Mouse (Mus musculus): Measurements from ENCODE around the gene Usp28. TPM values are rescaled to one million over a fixed set of nuclear protein-coding genes. Genes with fewer than 3 reads are reported as not detected.

Usp28 gene
- polyA plus RNA-seq, 1 experiment, result 6.2 TPM

DNA sequence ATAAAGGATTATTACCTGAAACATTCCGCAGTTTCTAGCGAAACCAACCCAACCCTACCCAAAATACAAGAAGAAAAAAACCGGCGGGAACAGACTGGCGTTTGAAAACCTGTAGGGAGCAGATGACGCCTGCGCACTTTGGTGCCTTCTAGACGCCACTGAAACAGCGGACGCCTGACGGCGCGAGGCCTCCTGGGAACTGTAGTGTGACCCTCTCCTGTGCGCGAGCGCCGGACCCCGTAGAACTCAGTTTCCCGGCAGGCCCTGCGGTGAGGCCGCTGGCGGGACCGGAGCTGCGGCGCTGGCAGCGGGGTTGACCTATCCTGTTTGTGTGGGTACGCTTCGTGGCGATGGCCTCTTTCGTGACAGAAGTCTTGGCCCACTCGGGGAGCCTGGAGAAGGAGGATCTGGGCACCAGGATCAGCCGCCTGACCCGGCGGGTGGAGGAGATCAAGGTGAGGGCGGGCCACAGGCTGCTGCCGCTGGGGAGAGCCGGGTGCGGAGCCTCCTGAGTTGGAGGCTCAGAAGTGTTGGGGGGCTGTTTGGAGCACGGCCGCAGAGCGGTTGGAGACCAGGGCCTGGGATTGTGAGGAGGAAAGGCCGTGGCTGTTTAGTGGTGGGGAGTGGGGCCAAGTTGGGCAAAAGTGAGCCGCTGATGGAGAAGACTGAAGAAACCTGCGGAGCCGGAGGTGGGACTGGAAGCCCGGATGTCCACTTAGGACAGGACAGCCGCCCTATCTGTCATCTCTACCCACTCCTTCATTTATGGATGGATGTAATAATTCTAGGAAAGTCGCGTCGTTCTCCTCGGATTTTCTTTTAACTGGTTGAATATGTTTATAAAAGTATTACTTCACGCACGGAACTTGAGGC is 70.4 kb downstream of the Usp28 start, which contains the start of gene Zw10:
TSS of gene Zw10 (plus strand) at position 281 of the 873 bp plus-strand sequence.
- peaks cover 10% of the 10 kb centered on the region for H3K36me3 ChIP-seq (ENCODE audit: control insufficient read depth, insufficient read depth)
- no peak for TF ChIP-seq CEBPB (IDR thresholded peaks at IDR 0.05; ENCODE audit: low read depth)
- no peak for TF ChIP-seq MYOG (IDR thresholded peaks at IDR 0.05; ENCODE audit: control insufficient read depth, extremely low read depth, insufficient read length)
- no peak for TF ChIP-seq CTCF (IDR thresholded peaks at IDR 0.05; ENCODE audit: control insufficient read depth, insufficient read depth, insufficient read length)
- no peak for TF ChIP-seq MYOD1 (IDR thresholded peaks at IDR 0.05; ENCODE audit: control insufficient read depth, insufficient read length, low read depth)
- peak; percentile 14 for TF ChIP-seq MAX (IDR thresholded peaks at IDR 0.05)
- no peak for TF ChIP-seq FOSL1 (IDR thresholded peaks at IDR 0.05; ENCODE audit: insufficient read depth, low read length, poor library complexity, severe bottlenecking)
- H3ac ChIP-seq (ENCODE audit: control insufficient read depth, insufficient read length, low read depth), result peak within 1 kb of the TSS; percentile 81
- H3K4me3 ChIP-seq (ENCODE audit: insufficient read depth, poor library complexity, severe bottlenecking), result peak within 1 kb of the TSS; percentile 76
- peaks cover 13% of the 10 kb centered on the region for H3K79me3 ChIP-seq (ENCODE audit: low read depth)
- no peaks in the 10 kb centered on the region for H3K27me3 ChIP-seq (ENCODE audit: control insufficient read depth, insufficient read depth, insufficient read length)
- peaks cover 30% of the 10 kb centered on the region for H3K79me2 ChIP-seq (ENCODE audit: control insufficient read depth, insufficient read depth)

DNA sequence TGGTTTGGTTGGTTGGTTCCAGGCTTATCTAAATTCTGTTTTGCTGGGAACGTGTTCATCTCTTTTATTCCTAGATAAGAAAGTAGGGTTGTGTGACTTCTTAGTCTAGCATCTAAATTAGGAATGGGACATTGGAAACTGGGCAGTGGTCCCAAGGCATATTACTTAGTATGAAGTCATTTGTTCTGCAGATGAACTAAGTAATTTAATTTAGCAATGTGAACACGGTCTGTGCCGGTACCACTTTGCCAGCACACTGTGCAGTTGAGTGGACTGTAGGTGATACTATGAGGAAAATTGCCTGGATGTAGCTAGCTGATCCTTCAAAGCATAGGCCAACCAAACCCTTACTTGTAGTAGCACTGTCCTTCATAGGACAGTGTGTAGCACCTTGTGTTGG is 91.7 kb downstream of the Usp28 start:
- Histone ChIP-seq H3K79me3 (ENCODE audit: low read depth) (no peaks in the 10 kb centered on the region), H3ac (ENCODE audit: control insufficient read depth, insufficient read length, low read depth) (no peak overlapping the region), H3K79me2 (ENCODE audit: control insufficient read depth, insufficient read depth) (no peaks in the 10 kb centered on the region), H3K36me3 (ENCODE audit: control insufficient read depth, insufficient read depth) (peaks cover 57% of the 10 kb centered on the region), H3K27me3 (ENCODE audit: control insufficient read depth, insufficient read depth, insufficient read length) (no peaks in the 10 kb centered on the region), H3K4me3 (ENCODE audit: insufficient read depth, poor library complexity, severe bottlenecking) (no peak overlapping the region)
- TF ChIP-seq MYOG (IDR thresholded peaks at IDR 0.05; ENCODE audit: control insufficient read depth, extremely low read depth, insufficient read length) (no peak), USF1 (IDR thresholded peaks at IDR 0.05; ENCODE audit: low read depth) (no peak), CTCF (IDR thresholded peaks at IDR 0.05; ENCODE audit: control insufficient read depth, insufficient read depth, insufficient read length) (no peak), FOSL1 (IDR thresholded peaks at IDR 0.05; ENCODE audit: insufficient read depth, low read length, poor library complexity, severe bottlenecking) (no peak), MYOD1 (IDR thresholded peaks at IDR 0.05; ENCODE audit: control insufficient read depth, insufficient read length, low read depth) (no peak), MAX (IDR thresholded peaks at IDR 0.05) (no peak), CEBPB (IDR thresholded peaks at IDR 0.05; ENCODE audit: low read depth) (no peak)

DNA sequence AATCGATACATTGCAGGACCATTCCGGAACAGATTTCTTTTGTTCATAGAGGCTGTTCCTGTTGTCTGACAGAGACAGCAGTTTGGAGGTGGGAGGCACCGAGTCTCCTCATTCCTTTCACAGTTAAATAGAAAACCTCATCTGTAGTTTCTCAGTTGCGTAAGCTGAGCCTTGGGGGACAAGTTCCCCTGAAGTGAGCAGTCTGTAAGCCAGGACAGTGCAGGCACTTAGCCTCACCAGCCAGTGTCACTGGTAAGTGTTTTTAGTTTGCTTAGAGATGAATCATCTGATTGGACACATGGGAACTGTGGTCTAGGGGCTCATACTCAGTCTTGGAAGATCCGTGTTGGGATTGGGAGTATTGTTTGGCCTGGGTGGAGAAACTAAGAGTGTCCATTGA is 95.9 kb downstream of the Usp28 start, which contains the start of gene Tmprss5:
TSS of gene Tmprss5 (plus strand) at position 154 of the 400 bp plus-strand sequence.
- Histone ChIP-seq H3ac (ENCODE audit: control insufficient read depth, insufficient read length, low read depth) (no peak within 1 kb of the TSS), H3K36me3 (ENCODE audit: control insufficient read depth, insufficient read depth) (peaks cover 44% of the 10 kb centered on the region), H3K79me2 (ENCODE audit: control insufficient read depth, insufficient read depth) (no peaks in the 10 kb centered on the region), H3K4me3 (ENCODE audit: insufficient read depth, poor library complexity, severe bottlenecking) (no peak within 1 kb of the TSS), H3K79me3 (ENCODE audit: low read depth) (no peaks in the 10 kb centered on the region), H3K27me3 (ENCODE audit: control insufficient read depth, insufficient read depth, insufficient read length) (no peaks in the 10 kb centered on the region)
- TF ChIP-seq CEBPB (IDR thresholded peaks at IDR 0.05; ENCODE audit: low read depth), result no peak
- TF ChIP-seq USF1 (IDR thresholded peaks at IDR 0.05; ENCODE audit: low read depth), result no peak
- TF ChIP-seq FOSL1 (IDR thresholded peaks at IDR 0.05; ENCODE audit: insufficient read depth, low read length, poor library complexity, severe bottlenecking), result no peak
- TF ChIP-seq MYOG (IDR thresholded peaks at IDR 0.05; ENCODE audit: control insufficient read depth, extremely low read depth, insufficient read length), result no peak
- TF ChIP-seq CTCF (IDR thresholded peaks at IDR 0.05; ENCODE audit: control insufficient read depth, insufficient read depth, insufficient read length), result no peak
- TF ChIP-seq MYOD1 (IDR thresholded peaks at IDR 0.05; ENCODE audit: control insufficient read depth, insufficient read length, low read depth), result no peak
- TF ChIP-seq MAX (IDR thresholded peaks at IDR 0.05), result no peak

DNA sequence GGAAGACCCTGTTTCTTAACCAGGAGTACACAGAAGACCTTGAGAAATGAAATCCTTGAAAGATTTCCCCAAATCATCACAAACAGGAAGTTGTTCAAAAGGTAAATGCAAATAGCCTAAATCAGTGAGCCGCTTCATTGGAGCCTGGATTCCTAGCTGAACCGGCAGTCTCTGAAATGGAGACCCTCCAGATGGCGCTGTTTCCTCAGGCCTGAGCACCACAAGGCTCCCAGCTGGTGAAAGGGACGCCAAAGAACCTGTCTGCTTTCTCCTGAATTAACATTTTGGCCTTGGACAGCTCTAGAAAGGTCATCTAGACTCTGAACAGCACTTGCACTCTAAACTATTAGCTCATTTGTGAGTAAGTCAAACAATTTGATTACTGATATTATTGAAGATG is 96.4 kb downstream of the Usp28 start:
- peaks cover 39% of the 10 kb centered on the region for H3K36me3 ChIP-seq (ENCODE audit: control insufficient read depth, insufficient read depth)
- H3K79me3 ChIP-seq (ENCODE audit: low read depth), result no peaks in the 10 kb centered on the region
- no peaks in the 10 kb centered on the region for H3K79me2 ChIP-seq (ENCODE audit: control insufficient read depth, insufficient read depth)
- no peak overlapping the region for H3ac ChIP-seq (ENCODE audit: control insufficient read depth, insufficient read length, low read depth)
- TF ChIP-seq CEBPB (IDR thresholded peaks at IDR 0.05; ENCODE audit: low read depth) (no peak), MYOD1 (IDR thresholded peaks at IDR 0.05; ENCODE audit: control insufficient read depth, insufficient read length, low read depth) (no peak), MAX (IDR thresholded peaks at IDR 0.05) (no peak), USF1 (IDR thresholded peaks at IDR 0.05; ENCODE audit: low read depth) (no peak), CTCF (IDR thresholded peaks at IDR 0.05; ENCODE audit: control insufficient read depth, insufficient read depth, insufficient read length) (peak; percentile 47)
- H3K4me3 ChIP-seq (ENCODE audit: insufficient read depth, poor library complexity, severe bottlenecking), result no peak overlapping the region
- no peaks in the 10 kb centered on the region for H3K27me3 ChIP-seq (ENCODE audit: control insufficient read depth, insufficient read depth, insufficient read length)

DNA sequence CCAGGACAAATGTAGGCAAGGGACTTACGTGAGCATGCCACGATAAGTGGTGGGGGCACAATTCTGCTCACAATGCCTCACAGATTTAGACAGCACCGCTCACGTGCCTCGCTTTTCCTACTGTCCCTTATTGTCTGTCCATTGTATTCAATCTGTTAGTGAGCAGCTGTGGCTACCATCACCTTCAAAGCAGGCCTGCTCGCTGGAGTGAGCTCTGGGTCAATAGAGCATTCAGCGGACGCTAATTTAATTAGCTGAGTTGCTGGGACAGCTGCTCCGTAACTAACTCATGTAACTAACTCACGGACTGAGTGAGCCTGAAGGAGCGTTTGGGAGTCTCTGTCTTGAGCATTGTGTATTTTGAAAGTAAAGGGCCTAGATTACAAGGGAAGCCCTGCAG is 102.1 kb downstream of the Usp28 start:
- TF ChIP-seq CEBPB (IDR thresholded peaks at IDR 0.05; ENCODE audit: low read depth) (no peak), MYOD1 (IDR thresholded peaks at IDR 0.05; ENCODE audit: control insufficient read depth, insufficient read length, low read depth) (no peak), USF1 (IDR thresholded peaks at IDR 0.05; ENCODE audit: low read depth) (no peak), MAX (IDR thresholded peaks at IDR 0.05) (no peak), FOSL1 (IDR thresholded peaks at IDR 0.05; ENCODE audit: insufficient read depth, low read length, poor library complexity, severe bottlenecking) (no peak), MYOG (IDR thresholded peaks at IDR 0.05; ENCODE audit: control insufficient read depth, extremely low read depth, insufficient read length) (no peak), CTCF (IDR thresholded peaks at IDR 0.05; ENCODE audit: control insufficient read depth, insufficient read depth, insufficient read length) (no peak)
- Histone ChIP-seq H3K27me3 (ENCODE audit: control insufficient read depth, insufficient read depth, insufficient read length) (no peaks in the 10 kb centered on the region), H3K79me3 (ENCODE audit: low read depth) (no peaks in the 10 kb centered on the region), H3ac (ENCODE audit: control insufficient read depth, insufficient read length, low read depth) (no peak overlapping the region), H3K79me2 (ENCODE audit: control insufficient read depth, insufficient read depth) (no peaks in the 10 kb centered on the region), H3K4me3 (ENCODE audit: insufficient read depth, poor library complexity, severe bottlenecking) (no peak overlapping the region), H3K36me3 (ENCODE audit: control insufficient read depth, insufficient read depth) (peaks cover 10% of the 10 kb centered on the region)

Other genes with a start within 250 kb of the Usp28 start
- not detected for gene Zbtb16, start 149.2 kb upstream of the Usp28 start, polyA plus RNA-seq (2012; fragmentation: generic; extraction: Trizol)
- gene Htr3a, start 74.3 kb upstream of the Usp28 start, polyA plus RNA-seq (2012; fragmentation: generic; extraction: Trizol), result not detected
- gene Htr3b, start 20.4 kb upstream of the Usp28 start, polyA plus RNA-seq (2012; fragmentation: generic; extraction: Trizol), result not detected
- 24.7 TPM for gene Zw10, start 70.2 kb downstream of the Usp28 start, polyA plus RNA-seq (2012; fragmentation: generic; extraction: Trizol)
- not detected for gene Tmprss5, start 95.9 kb downstream of the Usp28 start, polyA plus RNA-seq (2012; fragmentation: generic; extraction: Trizol)

All from C2C12 (cell line).